Mouse (Mus musculus): ENCODE results near the gene Snap91.

Gene Snap91

DNA sequence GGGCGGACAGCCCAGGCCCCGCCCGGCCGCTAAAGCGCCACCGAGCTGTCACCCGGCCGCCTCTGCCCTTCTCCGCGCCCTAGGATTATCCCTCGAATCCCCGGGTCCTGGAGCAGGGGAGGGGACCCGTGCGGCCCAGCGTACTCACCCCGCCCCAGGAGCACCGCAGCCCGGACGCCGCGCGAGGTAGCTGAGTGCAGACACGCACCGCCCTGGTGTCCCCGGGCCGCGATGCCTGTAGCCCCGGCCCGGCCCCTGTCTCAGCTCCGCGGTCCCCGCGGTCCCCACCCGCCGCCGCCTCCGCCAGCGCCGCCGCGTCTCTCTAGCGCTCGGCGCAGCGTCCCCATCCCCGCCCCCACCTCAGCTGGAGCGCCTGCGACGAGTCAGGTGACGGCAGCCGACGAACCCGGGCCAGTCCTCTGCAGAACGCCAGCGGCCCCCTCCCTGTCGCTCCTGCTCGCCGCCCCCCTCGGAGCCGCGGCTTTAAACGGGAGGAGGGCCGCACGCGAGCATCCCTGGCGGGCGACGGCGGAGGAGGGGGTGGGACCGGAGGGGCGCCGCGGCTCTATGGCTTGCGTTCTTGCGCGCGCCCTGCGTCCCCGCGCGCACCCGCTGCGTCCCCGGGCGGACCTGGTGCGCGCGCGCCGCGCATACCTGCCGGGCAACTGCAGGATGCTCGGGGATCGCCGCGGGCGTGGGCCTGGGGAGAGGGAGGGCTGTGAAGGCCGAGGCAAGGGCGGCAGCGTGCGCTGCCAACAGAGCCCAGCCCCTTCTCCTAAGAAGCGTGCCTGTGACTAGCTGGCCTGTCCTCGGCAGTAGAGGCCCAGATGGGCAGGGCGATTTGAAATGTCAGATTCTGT, at the start of gene Snap91:
Gene Snap91, minus strand, starts transcription at position 542 of the 860 bp plus-strand sequence.
- DNase-seq (ENCODE audit: extremely low spot score): peak; percentile 69

- DNase-seq (ENCODE audit: extremely low spot score): no peak
These were observed 46.1 kb upstream of the Snap91 start for GRCm38 (mm10) chr9:86926519-86926918.

DNA sequence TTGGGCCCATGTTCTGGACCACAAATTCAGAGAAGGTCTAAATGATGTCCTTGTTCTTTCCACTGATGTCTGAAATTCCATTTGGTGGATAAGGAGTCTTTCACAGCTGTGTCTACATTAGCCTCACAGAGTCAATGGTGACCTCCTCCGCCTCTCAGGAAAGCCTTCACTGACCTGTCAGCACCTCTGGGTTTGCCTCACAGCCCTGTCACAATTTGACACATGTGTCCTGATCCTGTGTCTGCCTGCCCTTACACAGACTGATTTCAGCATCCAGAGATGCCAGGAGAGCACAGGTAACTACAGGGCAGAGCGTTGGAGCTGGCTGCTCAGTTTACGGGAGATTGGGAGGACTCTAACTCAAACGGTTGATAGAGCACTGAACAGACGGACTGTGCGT, 45.2 kb upstream of the Snap91 start:
- no peak for DNase-seq (ENCODE audit: extremely low spot score)

DNA sequence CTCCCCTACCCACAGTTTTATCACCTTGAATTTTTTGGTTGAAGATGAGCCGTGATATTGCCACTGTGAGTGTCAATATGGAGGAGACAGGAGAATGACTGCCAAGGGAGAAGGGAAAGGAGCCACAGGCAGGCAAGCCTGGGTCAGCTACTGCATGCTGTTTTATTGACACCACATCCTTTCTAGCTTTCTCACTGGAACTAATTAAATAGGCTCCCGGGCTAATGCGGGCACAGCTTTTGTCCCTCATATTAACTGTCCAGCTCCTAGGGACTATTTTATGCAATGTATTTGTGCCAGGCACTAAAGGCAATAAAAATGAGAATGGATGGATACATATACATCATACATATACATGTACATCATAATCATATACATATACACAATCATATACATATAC, 42.0 kb upstream of the Snap91 start:
- no peak for DNase-seq (ENCODE audit: extremely low spot score)

DNA sequence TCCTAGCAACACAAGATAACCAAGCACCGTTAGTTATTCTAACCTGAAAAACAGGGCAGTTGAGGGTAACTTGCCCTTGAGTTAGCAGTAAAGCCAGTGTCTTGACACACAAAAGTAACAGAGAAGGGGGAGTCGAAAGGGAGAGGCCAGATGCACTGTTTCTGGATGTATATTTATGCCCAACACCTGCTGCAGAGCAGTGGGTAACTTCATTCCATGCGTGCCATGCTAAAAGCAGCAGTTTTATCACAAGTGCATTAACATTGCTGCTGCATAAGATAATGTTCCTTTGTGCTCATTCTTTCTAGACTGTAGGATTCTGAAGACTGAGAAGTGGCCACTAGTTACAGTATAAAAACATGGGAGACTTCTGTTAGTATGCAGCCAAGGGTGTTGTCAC, 36.1 kb upstream of the Snap91 start:
- DNase-seq (ENCODE audit: extremely low spot score): no peak

DNA sequence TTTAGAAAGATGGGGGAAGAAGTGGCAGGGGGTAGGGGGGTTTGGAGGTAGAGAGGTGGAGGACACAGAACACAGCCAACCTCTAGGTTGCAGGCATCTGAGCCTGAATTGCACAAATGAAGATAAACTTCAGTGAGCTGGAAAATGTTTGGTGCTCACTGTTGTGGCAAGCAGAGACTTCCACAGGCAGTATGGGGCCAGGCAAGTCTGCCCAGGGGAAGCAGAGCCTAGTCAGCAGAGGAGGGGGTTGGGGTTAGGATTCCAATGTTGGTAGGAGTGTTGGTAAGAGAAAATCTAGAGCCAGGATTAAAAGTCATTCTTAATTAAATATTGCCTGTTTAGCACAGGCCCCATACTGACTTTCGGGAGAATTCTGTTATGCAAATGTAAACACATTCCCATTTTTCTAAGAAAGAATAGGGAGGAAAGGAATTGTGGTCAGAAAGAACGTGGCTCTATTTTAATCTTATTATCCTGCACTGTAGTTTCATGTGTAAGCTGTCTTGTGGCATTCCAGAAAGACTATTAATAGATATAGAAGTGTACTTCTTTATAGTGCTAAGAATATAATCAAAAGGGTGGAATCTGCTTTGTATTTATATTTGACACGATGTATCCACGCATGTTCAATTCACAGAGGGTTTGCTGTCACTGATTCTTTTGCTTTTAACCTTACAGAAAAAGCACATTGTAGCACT, 19.2 kb upstream of the Snap91 start:
- no peak for DNase-seq (ENCODE audit: extremely low spot score)

DNA sequence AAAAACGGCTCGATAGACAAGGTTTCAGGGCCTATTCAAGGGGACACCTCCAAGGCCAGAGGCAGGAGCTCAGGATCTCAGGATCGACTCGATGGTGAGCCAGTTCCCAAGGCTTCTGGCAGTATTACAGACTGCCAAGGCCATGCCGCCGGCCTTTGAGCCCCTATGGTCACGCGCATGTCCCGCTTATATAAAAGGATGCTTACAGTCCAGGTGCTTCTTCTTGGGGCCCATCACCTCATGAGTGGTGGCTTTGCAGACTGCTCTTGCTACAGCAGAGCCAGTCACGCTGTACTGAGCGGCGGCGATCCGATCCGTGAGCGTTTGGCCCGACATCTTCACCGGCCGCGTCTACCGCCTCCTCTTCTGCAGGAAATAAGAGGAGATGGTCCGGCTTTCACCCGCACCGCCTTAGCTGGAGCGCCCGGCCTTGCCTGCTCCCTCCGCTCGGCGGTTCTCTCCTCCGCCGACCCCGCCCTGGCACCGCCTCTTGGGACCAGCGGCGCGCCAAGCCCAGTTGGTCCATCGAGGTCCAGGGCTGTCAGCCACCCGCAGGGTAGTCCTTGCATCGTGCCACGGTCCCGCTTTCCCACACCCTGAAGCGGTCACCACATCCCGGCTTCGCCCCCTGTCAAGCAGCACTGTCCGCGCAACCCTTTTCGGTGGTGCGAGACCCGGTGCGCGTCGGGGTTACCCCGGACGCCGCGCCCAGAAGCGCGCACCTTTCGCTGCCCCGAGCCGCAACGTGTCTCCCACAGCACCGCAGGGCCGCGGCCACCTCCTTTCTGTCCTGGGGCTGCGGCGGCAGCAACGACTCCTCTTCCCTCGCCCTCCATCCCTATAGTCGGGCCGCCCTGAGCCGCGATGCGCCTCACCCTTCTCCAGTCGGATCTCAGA, 990 bp downstream of the Snap91 start:
- peak; percentile 62 for DNase-seq (ENCODE audit: extremely low spot score)

- no peak for DNase-seq (ENCODE audit: extremely low spot score)
These were observed 1.7 kb downstream of the Snap91 start for GRCm38 (mm10) chr9:86878716-86879115.

GRCm38 (mm10) chr9:86873681-86874080, 6.8 kb downstream of the Snap91 start:
- DNase-seq (ENCODE audit: extremely low spot score): no peak

GRCm38 (mm10) chr9:86869586-86870338, 10.7 kb downstream of the Snap91 start:
- no peak for DNase-seq (ENCODE audit: extremely low spot score)

- no peak for DNase-seq (ENCODE audit: extremely low spot score)
These were observed 22.4 kb downstream of the Snap91 start for GRCm38 (mm10) chr9:86858101-86858500.

DNA sequence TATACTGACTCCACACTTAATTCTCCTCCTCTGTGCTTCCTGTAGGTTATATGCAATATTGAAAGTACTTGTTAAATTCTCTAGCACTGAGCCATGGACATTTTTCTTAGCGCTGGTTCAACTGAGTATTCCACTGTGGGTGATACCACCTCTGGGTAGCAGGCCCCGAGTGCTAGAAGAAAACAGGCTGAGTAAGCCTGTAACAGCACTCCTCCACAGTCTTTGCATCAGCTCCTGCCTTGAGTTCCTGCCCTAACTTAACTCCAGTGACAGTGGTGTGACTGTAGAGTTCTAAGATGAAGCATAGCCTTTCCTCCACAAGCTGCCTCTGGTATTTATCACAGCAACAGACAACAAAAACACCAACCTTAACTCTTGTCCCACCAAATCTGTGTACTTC, 22.8 kb downstream of the Snap91 start:
- DNase-seq (ENCODE audit: extremely low spot score): no peak

DNA sequence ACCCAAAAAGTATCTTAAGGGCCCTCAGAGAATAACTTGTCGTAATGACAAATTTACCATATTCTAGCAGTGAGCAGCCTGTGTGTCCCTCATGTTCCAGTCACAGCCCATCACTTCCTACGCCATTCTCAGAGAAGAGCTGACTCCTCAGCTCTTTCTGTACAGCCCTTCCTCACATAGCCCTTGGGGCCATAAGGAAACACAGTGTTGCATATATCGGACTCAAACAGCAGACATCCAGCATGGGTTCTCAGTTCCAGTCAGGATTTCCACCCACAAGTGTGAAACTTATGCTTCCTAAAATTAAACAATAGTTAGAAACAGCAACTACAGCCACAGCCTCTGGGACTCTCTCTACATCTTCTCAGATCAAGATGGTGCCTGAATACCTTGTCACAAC, 27.6 kb downstream of the Snap91 start:
- DNase-seq (ENCODE audit: extremely low spot score): no peak

- no peak for DNase-seq (ENCODE audit: extremely low spot score)
These were observed 28.8 kb downstream of the Snap91 start for GRCm38 (mm10) chr9:86851689-86852088.

GRCm38 (mm10) chr9:86850452-86851207, 29.8 kb downstream of the Snap91 start:
- no peak for DNase-seq (ENCODE audit: extremely low spot score)

DNA sequence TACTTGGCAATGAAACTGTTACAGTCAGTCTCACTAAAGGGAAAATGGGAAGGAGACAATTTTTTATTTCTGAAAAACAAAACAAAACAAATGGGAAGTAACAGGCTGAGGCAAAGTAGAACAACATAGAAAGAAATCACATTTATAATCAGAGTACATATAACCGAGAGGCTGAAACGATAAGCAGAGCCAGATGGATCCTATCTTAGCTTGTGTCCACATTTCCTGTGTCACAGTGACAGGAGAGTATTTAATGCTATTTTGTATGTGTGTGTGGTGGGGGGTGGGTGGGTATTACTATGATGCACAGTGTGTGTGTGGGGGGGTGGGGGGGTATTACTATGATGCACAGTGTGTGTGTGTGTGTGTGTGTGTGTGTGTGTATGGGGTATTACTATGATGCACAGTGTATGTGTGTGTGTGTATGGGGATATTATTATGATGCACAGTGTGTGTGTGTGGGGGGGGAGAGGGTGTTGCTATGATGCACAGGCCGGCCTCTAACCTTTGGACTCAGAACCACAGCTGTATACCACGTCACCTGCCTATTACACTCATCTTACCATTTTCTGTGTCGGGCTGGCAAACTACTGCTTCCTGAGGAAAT, 36.6 kb downstream of the Snap91 start:
- DNase-seq (ENCODE audit: extremely low spot score): no peak

DNA sequence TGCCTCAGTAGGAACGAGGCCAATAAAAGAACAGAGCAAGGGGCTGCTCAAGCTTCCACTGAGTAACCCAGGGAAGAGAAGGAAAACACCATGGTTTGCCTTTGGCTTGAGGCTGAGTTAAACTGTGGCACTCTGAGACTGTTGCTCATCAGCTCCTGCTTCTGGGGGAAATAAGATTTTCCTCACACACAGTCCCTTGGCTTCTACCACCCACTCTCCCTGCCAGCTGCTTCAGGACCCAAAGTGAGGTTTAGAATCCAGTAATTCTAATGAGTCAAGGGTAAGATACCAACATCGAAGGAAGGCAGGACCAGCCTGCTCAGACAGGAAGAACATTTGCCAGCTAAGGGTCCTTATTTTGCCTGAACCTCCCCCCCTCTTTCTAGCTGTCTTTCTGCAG, 50.7 kb downstream of the Snap91 start:
- DNase-seq (ENCODE audit: extremely low spot score): no peak

DNA sequence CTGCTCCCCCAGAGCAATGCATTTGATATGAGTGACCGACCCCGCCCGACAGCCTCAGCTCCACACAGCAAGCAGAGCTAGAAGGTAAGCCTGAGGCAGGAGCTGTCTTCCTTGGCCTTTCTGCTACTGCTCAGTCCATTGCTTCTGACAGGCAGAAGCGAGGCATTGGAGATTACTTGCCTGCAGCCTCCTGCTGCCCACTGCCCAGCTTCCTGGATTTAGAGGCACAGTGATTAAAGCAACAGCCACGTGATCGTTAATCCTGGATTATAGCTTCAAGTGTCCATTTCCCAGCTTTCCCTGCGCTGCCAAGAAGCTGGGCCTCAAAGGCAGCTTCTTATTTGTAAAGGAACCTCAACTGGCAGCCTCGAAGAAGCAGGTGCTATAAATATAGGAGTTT, 51.4 kb downstream of the Snap91 start:
- DNase-seq (ENCODE audit: extremely low spot score): no peak

DNA sequence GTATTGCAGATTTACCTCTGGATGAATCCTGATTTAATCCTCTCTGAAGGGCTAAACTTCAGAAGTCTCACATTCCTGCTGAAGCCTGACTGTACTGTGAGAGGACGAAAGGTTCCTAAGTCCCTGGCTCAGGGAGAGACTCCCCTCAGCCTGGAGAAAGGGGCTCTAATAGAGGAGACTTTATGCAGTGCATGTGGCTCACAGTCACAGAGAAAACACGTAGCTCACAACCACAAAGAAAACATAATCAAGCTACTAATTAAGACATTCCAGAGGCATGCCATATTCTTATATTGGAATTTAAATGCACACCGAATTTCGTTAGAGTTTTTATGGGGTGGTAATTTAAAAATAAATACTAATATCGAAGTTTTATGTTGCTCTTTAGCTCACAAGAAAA, 61.1 kb downstream of the Snap91 start:
- DNase-seq (ENCODE audit: extremely low spot score): no peak

DNA sequence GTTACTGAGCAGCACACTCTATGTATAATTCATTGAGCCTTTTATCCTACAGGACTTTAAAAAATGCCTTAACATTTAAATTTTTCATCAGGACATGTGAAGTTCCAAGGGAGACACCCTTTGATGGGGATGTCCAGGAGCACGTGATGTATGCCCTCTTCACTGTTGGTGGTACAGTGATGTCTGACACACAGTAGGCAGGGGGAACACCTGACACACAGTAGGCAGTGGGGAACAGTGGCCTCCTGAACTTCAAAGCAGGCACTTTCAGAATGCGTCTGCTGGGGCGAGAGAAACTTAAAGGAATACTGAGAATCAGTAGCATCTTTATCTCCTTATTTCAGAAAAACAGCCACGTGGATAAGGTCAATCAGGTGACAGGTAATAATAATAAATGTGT, 62.8 kb downstream of the Snap91 start:
- no peak for DNase-seq (ENCODE audit: extremely low spot score)
